Mouse (Mus musculus) thymus, adult 2 months (tissue): ENCODE results near the gene Mei1.
A peak's percentile ranks its signal among the peaks of the same experiment; 100 is the strongest.

Source experiments
- CTCF ChIP-seq: fragments of 200-500 bp; IDR thresholded peaks from 2 replicates; pipeline ENCODE4 v1.5.1; 2012; ENCODE audit warnings: mild to moderate bottlenecking, control low read depth, low read length, moderate library complexity, borderline replicate concordance; ENCODE audit not compliant: control insufficient read depth, poor library complexity, insufficient read depth; ENCODE audit errors: extremely low read depth
- POLR2A ChIP-seq: fragments of 200-500 bp; IDR thresholded peaks from 2 replicates; pipeline ENCODE4 v1.6.1; 2012; ENCODE audit warnings: mild to moderate bottlenecking, low read length, control low read depth, moderate library complexity; ENCODE audit not compliant: control insufficient read depth, poor library complexity, insufficient read depth; ENCODE audit errors: extremely low read depth

GRCm38 (mm10) chr15:82146770-82147610 is 77.2 kb downstream of the Mei1 start, which contains the start of gene Srebf2:
- TF ChIP-seq POLR2A (peak; percentile 74; the same call in 1 of the 2 replicates), CTCF (peak; percentile 60; the same call in 1 of the 2 replicates)
